Mouse (Mus musculus) liver, adult 2 months (tissue): ENCODE results near the gene Xpnpep3. TPM values are rescaled to one million over a fixed set of nuclear protein-coding genes. Genes with fewer than 3 reads are reported as not detected.
"Not testable (repeated sequence)": the region's sequence is repeated elsewhere in the genome, so short reads cannot be mapped to it uniquely, and the experiment has no call there.

ENCODE experiments used
- DNase-seq: peaks from one replicate; pipeline ENCODE4 v3.0.0-alpha.2; 2011; ENCODE audit warnings: low read depth, low spot score; ENCODE audit errors: extremely low read depth
- H3K27ac ChIP-seq: fragments of 200-500 bp; replicated peaks from 2 replicates; pipeline ENCODE4 v1.5.1; 2012; ENCODE audit warnings: low read depth, mild to moderate bottlenecking, control low read depth, inconsistent platforms, low read length; ENCODE audit not compliant: insufficient read depth
- H3K27me3 ChIP-seq: fragments of 200-500 bp; 2 replicates; pipeline ENCODE4 v1.6.1; 2012; ENCODE audit warnings: mild to moderate bottlenecking, moderate library complexity, low read length, inconsistent platforms; ENCODE audit not compliant: control insufficient read depth, insufficient read depth
- H3K36me3 ChIP-seq: fragments of 200-500 bp; 2 replicates; pipeline ENCODE4 v1.6.1; 2012; ENCODE audit warnings: low read length, inconsistent platforms; ENCODE audit not compliant: control insufficient read depth, insufficient read depth
- H3K4me1 ChIP-seq: fragments of 200-500 bp; 2 replicates; pipeline ENCODE4 v1.6.1; 2011; ENCODE audit warnings: low read length; ENCODE audit not compliant: control insufficient read depth, insufficient read depth
- H3K4me3 ChIP-seq: fragments of 200-500 bp; 2 replicates; pipeline ENCODE4 v1.5.1; 2011; ENCODE audit warnings: low read depth, mild to moderate bottlenecking, control low read depth, low read length, moderate library complexity; ENCODE audit not compliant: insufficient read depth
- H3K79me2 ChIP-seq: fragments of 200-500 bp; 2 replicates; pipeline ENCODE4 v1.6.1; 2012; ENCODE audit warnings: inconsistent platforms, mild to moderate bottlenecking, low read length, moderate library complexity; ENCODE audit not compliant: control insufficient read depth, insufficient read depth
- H3K9ac ChIP-seq: fragments of 200-500 bp; 2 replicates; pipeline ENCODE4 v1.6.1; 2012; ENCODE audit warnings: low read depth, mild to moderate bottlenecking, control low read depth, inconsistent platforms, low read length
- CTCF ChIP-seq: fragments of 200-500 bp; IDR thresholded peaks from 2 replicates; pipeline ENCODE4 v1.5.1; 2011; ENCODE audit warnings: low read depth, low read length, control low read depth
- POLR2A ChIP-seq: fragments of 200-500 bp; IDR thresholded peaks from 2 replicates; pipeline ENCODE4 v1.6.1; 2011; ENCODE audit warnings: low read length, control low read depth; ENCODE audit not compliant: insufficient read depth; ENCODE audit errors: extremely low read depth
- WGBS: fragments of 180-500 bp; shearing (Covaris S2); methylation state at CpG from one replicate; pipeline ENCODE4 v1.1.7; 2018; 5-methylcytosine and 5-hydroxymethylcytosine counted together
- polyA plus RNA-seq: library from polyadenylated mRNA; depleted of rRNA; stranded (reverse); fragments of >200 nt; gene quantifications from 2 replicates; pipeline ENCODE4 v1.2.3, GENCODE M21; 2012
- total RNA-seq: library from RNA; depleted of rRNA; stranded (reverse); fragments of >200 nt; gene quantifications from 2 replicates; pipeline ENCODE4 v1.2.3, GENCODE M21; 2014

Xpnpep3 gene
- total and polyA plus RNA-seq, 2 experiments = 6.8 to 8.1 TPM

- Histone ChIP-seq H3K4me3 (no peak overlapping the region), H3K27ac (no peak overlapping the region), H3K27me3 (no peaks in the 10 kb centered on the region), H3K9ac (no peak overlapping the region), H3K4me1 (no peaks in the 10 kb centered on the region), H3K79me2 (no peaks in the 10 kb centered on the region), H3K36me3 (peaks cover 36% of the 10 kb centered on the region)
- TF ChIP-seq CTCF (peak; percentile 29; the same call in 1 of the 2 replicates), POLR2A (no peak)
- peak; percentile 28 for DNase-seq
- WGBS = 32% methylated on average over 3 of the region's 3 CpGs
Measured at GRCm38 (mm10) chr15:81475654-81476053, 75.7 kb downstream of the Xpnpep3 start.

DNA sequence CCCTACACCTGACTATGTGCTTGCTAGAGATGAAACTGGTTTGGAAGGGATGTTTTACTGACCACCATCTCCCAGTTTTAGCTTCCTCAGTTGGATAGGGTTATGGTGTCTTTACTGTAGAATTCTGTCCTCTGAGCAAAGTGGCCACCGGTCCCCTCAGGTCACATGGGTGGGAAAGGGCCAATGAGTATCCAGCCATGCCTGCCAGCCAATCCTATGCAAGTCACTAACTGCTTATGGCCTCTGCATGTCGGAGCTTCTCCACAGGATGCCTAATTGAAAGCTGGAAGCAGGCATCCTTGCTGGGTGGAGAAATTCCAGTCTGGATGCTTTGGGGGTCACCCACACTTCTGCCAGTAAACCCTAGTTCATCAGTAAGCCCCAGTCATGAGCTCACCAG lies 76.7 kb downstream of the Xpnpep3 start:
- H3K79me2 ChIP-seq = no peaks in the 10 kb centered on the region
- H3K27ac ChIP-seq = no peak overlapping the region
- WGBS = 8% methylated on average over 2 of the region's 2 CpGs
- no peak for TF ChIP-seq POLR2A
- TF ChIP-seq CTCF = no peak
- H3K27me3 ChIP-seq = no peaks in the 10 kb centered on the region
- H3K9ac ChIP-seq = no peak overlapping the region
- no peak for DNase-seq
- 0 out of 2 replicates have a peak, but pooled peaks cover under 1% of the 10 kb centered on the region for H3K4me1 ChIP-seq
- peaks cover 28% of the 10 kb centered on the region for H3K36me3 ChIP-seq
- no peak overlapping the region for H3K4me3 ChIP-seq

DNA sequence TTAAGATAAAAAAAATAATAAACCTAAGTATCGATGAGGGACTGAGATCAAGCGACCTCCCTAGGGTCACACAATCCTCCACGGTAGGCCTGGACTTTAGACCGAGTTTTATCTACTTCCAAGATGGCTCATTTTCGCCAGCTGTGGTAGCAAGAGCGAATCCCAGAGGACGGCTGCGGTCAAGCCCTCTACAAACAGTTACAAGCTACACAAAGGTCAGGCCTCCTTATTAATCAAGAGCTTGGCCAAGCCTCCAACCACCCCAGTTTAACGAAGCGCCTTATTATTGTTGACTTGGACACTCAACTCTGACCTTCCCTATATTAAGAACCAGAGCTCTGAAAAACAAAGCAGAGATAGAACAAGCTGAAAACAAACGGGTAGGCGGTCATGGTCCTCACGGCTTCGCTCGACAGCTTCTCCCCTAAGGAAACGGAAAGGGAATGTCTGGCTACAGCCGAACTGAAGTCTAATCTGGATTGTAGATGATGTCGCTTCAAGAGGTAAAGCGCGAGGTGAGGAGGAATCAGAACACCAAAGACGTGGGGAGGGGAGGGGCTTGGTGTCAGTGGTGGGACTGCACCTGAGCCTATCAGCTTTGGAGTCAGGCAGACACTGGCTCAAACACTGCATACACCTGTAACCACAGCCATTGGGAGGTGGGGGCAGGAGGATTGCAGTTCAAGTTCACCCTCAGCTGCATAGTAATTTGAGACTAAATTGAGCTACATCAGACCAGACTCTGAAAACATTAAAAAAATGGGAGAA lies 79.7 kb downstream of the Xpnpep3 start:
- Histone ChIP-seq H3K4me1 (0 out of 2 replicates have a peak, but pooled peaks cover 1% of the 10 kb centered on the region), H3K27ac (no peak overlapping the region), H3K27me3 (no peaks in the 10 kb centered on the region), H3K36me3 (peaks cover 4% of the 10 kb centered on the region; the same call in 1 of the 2 replicates), H3K4me3 (no peak overlapping the region), H3K79me2 (no peaks in the 10 kb centered on the region), H3K9ac (no peak overlapping the region)
- TF ChIP-seq CTCF (no peak), POLR2A (no peak)
- WGBS = 67% methylated on average over 21 of the region's 21 CpGs
- peak; percentile 22 for DNase-seq

- not testable (repeated sequence) for H3K4me1 ChIP-seq, H3K27ac ChIP-seq, H3K9ac ChIP-seq, H3K79me2 ChIP-seq, H3K27me3 ChIP-seq, H3K36me3 ChIP-seq, DNase-seq, H3K4me3 ChIP-seq
- 77% methylated on average over 3 of the region's 3 CpGs for WGBS
Measured at GRCm38 (mm10) chr15:81480284-81480683, 80.3 kb downstream of the Xpnpep3 start.

DNA sequence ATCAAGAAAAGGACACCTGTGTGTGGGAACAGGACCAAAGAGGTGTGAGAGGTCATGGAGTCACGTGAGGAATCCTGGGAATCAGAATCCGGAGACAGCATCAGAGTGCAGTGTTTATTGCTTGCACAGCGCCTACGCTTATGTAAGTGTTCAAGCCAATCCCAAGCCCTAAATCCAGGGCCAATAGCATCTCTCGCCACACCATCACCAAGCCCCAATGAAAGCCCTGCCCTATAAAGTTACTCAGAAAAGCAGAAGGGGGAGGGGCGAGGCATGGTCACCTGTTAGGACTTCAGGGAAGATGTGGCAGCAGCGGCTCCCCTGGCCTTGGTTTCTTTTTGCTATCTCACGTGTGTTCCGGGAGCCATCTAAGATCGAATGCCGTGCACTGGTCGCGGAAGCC lies 81.0 kb downstream of the Xpnpep3 start:
- 18% methylated on average over 13 of the region's 13 CpGs for WGBS
- Histone ChIP-seq H3K27me3 (no peaks in the 10 kb centered on the region), H3K9ac (peak overlapping the region; percentile 52), H3K36me3 (no peaks in the 10 kb centered on the region), H3K4me1 (0 out of 2 replicates have a peak, but pooled peaks cover 1% of the 10 kb centered on the region), H3K4me3 (peak overlapping the region; percentile 57), H3K79me2 (no peaks in the 10 kb centered on the region), H3K27ac (no peak overlapping the region)
- TF ChIP-seq CTCF = no peak
- 0 out of 2 replicates have a peak, but pooled peaks have one; percentile 23 for TF ChIP-seq POLR2A
- peak; percentile 79 for DNase-seq

DNA sequence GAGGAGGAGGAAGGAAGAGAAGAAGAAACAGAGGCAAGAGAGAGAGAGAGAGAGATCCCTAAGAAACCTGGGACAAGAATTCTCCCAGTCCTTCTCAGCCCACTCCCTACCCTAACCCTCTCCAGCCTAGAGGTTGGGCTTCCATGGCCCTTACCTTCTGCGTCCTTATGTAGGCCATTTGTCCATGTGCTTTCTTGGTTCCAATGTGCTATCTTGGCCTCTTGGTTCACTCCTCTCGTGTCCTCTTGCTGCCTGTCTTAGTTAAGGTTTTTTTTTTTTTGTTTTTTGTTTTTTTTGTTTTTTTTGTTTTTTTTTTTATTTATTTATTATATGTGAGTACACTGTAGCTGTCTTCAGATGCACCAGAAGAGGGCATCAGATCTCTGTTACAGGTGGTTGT lies 83.0 kb downstream of the Xpnpep3 start:
- Histone ChIP-seq H3K36me3 (no peaks in the 10 kb centered on the region), H3K4me1 (0 out of 2 replicates have a peak, but pooled peaks cover 1% of the 10 kb centered on the region), H3K27me3 (no peaks in the 10 kb centered on the region), H3K4me3 (no peak overlapping the region), H3K27ac (no peak overlapping the region), H3K79me2 (no peaks in the 10 kb centered on the region), H3K9ac (no peak overlapping the region)
- no peak for DNase-seq
- WGBS = 81% methylated on average over 2 of the region's 2 CpGs
- TF ChIP-seq CTCF = no peak
- no peak for TF ChIP-seq POLR2A
